Mouse (Mus musculus) lung, adult 2 months (tissue): ENCODE data around the gene Ccdc85b.

Experiments used
- CTCF ChIP-seq: fragments of 200-500 bp; IDR thresholded peaks from 2 replicates; pipeline ENCODE4 v1.5.1; 2011; ENCODE audit warnings: mild to moderate bottlenecking, low read length, control low read depth; ENCODE audit not compliant: insufficient read depth
- POLR2A ChIP-seq: fragments of 200-500 bp; IDR thresholded peaks from 2 replicates; pipeline ENCODE4 v1.6.1; 2011; ENCODE audit warnings: low read depth, mild to moderate bottlenecking, control low read depth, low read length, borderline replicate concordance; ENCODE audit errors: extremely low read depth

GRCm38 (mm10) chr19:5477668-5478300 is 20.1 kb upstream of the Ccdc85b start:
- no peak for TF ChIP-seq CTCF
- TF ChIP-seq POLR2A, result no peak
